Mouse (Mus musculus): ENCODE measurements around the gene Nudt3.

The Nudt3 gene

DNA sequence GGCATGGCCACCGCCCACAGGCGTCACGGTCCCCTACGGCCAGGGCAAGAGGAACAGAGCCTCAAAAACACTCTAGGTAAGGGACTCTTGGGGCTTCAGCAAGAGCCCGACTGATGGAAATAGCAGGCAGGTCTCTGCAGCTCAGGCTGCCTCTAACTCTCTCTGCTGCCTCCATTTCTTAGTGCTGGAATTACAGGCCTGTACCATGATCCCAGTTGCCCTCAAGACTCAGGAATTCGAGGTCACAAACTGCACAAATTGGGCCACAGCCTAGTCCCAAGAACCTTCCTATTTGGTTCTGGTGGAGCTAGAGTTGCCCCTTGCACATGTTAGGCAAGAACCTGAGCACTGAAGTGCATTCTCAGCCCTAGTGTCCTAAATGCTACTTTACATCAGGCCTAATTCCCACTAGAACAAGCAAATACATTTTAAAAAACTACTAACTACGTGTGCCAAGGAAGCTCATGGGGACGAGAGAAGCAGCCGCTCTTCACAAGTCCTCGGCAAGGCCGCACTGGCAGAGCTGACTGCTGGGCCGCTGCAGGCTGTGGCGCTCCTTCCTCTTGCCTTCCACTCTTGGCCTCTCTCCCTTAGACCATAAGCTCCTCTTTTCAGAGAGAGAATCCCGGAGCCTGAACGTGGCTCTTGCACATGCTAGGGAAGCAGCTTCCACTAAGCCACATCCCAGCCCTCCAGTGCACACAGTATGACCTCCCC is 27.5 kb downstream of the Nudt3 start:
- no peak for DNase-seq

DNA sequence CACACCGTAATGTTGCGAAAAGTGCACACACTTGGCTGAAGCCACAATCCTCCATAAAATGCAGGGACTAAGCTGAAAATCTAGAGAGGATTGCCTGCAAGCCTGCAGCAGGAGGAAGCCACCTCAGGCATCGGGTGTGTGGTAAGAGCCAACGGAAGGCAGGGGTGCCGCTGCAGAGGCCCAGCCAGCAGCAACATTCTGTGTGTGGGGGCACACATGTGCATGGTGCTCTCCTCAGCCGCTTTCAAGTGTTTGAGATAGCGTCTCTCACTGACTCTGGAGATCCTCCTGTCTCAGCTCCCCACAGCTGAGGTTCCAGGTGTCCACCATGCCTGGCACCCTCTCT is 30.8 kb downstream of the Nudt3 start:
- DNase-seq, result no peak

DNA sequence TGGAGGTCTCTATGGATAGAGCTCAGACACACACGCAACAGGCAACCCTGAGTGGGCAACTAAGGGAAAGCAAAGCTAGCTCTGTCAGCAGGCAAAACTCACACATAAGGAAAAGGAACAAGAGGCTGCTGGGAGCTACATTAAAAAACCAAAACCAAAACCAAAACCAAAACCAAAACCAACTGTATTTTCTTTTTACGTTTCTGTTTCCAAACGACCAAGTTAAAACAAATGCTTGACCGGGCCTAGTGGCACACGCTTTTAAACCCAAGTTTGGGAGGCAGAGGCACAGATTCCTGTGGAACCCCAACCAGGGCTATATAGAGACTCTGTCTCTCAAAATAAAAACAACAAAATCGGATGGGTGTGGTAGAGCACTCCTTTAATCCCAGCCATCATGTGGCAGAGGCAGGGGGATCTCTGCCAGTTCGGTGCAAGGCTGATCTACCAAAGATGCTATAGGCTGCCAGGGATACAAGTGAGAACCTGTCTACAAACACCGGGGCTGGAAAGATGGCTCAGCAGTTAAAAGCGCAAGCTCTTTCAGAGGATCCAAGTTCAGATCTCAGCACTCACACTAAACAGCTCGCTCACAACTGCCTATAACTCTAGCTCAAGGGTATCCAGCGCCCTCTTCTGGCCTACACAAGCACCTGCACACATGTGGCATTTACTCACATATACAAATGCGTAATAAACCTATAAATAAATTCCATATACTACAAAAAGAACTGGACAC is 31.3 kb downstream of the Nudt3 start:
- no peak for DNase-seq

DNA sequence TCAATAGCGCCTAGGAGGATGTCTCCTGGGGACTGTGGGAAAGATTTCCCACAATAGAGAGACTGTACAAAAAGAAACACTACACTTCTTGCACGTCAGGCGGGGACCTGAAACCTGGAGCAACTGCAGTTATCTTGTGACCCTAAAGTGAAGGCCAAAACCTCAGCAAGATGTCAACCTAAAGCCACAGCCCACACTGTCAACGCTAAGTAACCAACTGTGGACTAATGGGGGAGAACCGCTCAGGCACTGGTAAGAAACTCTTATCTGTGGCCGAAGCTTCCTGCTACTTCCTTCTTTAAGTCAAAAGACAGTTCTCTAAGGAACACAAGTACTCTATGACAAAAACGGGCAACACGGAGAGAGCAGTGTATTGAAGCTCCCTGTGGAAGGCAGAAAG is 35.1 kb downstream of the Nudt3 start:
- no peak for DNase-seq

DNA sequence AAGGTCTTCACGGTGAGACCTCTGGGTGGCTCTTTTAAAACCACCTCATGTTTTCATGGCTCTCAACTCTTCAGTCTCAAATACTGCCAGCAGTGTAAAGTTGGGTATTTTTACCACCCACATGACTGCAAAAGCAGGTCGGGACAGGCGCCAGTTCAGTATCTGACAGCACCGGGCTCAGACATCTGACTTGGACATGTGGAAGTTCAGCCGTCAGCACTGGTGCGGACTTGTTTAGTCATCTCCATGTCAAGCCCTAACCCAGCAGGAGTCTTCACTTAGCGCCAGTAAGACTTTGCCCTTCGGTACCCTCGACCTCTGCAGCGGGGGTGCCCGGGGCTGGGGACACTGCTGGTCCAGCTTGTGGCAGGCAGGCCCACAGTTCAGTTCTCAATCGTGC is 36.0 kb downstream of the Nudt3 start:
- no peak for DNase-seq

DNA sequence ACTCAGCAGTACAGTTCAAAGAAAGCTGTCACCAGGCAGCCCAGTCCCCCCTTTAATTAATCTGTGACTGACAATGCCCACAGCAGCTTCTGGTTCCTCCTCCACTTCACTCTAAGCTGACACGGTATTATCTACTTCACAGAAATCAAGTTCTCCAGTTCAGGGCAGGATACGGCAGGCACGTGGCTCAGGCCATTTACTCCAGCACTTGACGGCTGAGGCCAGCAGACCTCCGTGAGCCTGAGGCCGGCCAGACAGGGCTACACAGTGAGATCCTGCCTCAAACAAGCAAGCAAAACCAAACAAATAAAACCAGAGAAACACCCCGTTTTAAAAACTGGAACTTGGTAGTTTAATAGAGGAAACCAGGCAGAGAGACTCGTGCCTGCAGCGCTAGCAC is 36.6 kb downstream of the Nudt3 start:
- no peak for DNase-seq

DNA sequence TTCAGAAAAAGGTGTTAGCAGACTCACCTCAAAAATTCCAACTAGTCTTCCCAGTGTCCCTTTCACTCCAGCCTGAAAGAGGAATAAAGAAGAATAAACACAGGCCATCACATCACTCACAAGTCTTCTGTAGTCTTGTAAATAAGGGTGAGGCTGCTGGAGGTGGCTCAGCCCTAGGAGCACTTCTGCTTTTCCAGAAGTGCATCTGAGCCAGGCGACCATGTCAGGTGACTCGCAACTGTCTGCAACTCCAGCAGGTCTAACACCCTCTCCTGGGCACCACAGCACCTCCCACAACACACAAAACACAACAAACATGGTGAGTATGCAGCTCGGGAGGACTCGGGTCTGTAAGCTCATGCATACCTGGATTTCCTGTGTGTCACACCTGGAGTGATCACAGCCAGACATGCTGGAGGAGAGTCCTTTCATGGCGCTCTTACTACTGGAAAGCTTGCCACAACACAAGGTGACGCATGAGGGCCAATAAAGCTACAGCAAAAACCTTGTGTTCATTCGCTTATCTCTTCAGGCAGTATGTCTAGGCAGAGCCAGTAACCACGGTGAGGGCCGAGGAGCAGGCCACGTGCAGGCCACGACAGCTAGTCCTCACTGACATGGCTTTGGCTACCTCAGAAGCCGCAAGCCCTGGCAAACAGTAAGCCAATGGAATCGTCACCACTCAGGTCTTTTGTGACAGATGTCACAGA is 40.0 kb downstream of the Nudt3 start:
- no peak for DNase-seq

DNA sequence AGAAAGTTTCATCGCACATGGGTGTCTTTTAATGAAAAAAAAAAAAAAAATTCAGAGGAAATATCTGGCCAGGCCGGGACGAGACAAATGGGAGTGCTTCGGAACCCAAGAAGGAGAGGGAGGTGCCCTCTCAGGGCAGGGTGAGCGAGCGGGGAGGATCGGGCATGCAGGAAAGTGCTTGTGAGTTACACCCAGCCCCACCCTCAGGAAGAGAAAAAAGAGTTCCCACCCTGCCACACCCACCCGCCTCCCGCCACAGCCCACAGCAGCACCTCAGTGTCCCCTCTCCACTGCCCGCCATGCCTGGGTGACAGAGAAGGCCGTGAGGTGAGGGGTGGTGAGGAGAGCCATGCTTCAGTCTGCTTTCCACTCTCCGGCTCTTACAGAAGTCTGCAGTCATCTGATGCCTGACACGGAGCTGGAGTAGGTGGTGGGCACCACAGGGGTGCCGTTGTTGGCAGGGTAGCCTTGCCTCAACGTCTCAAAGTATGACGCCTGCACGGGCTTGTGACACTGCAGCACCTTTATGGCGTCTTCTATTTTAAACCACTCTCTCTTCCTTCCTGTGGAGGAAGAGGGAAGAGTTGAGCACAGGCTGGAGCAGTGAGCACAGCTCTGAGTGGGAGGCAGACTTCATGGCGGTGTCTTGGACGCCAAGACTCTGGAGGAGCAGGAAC is 42.8 kb downstream of the Nudt3 start:
- DNase-seq, result no peak

DNA sequence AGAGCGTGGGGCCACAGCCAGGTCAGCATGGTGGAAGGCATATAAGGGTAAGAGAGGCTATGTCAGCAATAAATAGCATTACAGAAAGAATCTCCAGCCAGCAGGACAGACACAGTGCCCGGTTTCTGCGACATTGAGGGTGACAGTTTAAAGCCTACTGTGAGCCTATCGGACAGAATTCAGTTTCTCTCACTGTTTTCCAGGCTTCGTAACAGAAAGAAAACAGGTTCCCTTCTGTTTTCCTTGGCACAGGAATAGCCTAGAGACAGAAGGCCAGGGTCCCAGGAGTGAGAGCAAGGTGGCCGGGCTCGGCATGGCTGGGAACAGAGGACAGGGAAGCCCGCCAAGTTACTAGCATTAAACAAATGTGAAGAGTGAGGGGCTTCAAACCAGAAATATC is 43.5 kb downstream of the Nudt3 start:
- DNase-seq, result peak; percentile 73

DNA sequence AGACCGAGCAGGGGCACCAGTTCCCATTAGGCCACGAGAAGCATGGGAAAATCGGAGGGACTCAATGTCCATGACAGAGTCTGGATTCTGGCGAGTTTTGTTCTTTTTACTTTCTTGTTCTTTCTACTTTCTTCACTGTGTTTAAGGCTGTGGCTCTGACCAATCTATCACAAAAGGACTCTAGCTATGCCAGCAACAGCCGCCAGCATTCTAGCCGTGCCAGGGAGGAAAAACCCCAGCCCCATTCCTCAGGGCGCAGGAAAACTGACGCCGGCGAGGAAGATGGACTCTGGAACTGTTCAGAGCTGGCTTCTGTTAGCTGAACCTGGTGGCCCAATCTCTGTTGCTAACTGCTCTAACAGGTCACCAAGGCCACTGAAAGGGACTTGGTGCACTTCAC is 44.8 kb downstream of the Nudt3 start:
- DNase-seq, result no peak

DNA sequence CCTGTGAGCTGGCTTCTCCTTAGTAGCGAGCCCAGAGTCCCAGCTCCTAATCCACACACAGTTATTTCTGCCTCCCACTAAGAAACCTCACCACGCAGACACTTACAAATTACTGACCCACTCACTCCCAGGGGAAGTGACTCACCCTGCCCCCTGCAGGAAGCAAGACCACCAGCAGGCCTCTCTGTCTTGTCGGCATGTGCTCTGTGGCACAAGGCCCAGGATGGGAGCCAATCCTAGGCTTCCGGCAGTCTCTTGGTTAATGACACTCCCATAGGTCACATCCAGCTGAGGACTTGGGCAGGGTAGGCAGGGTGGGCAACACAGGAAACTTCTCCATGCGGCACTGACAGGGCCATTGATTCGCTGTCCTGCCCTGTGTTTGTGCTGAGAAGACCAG is 45.8 kb downstream of the Nudt3 start:
- DNase-seq, result no peak

DNA sequence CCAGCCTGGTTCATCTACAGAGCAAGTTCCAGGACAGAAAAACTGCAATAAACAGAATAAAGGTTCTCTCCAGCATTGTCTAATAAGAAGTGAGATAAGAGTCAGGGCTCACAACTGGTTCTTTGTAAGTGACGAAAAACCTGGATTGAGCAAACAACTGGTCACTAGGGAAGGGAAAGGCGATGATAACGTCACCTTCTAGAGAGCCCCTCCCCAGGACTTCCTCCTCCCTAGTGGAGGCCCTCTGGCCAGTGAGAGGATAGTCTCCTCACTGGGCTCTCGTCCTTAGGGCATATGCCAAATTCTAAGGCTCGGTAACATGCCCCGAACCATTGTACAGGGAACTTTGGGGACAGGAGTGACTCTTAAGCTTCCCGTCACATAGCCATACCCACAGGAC is 47.2 kb downstream of the Nudt3 start:
- DNase-seq, result no peak

DNA sequence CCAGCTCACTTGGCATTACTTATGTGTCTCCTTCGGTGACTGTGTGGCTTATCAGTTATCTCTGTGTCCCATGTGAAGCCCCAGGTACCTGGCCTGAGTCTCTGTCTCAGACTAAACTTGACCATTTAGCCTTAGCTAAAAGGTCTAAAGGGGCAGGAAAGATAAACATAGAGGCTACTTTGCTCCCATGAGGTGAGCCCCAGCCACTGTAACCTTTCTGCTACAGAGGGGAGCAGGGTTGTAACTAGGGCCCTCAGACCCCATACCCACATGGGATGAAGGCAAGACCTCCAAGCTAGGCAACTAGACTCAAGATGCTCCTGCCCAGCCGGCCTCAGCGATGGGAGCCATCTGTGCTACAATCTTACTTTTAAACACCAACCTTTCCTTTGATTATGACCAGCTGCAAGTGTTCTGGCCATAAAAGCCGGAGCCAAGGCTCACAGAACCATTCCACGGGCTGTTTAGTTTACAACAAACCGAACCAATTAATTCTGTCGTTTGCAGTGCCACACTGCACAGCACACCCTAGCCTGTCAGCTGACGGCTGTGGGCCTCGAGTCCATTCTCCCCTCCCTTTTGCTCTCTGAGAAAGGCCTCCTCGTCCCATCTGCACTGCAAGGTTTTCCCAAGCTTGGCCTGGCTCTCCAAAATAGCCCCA is 48.0 kb downstream of the Nudt3 start:
- DNase-seq, result no peak

DNA sequence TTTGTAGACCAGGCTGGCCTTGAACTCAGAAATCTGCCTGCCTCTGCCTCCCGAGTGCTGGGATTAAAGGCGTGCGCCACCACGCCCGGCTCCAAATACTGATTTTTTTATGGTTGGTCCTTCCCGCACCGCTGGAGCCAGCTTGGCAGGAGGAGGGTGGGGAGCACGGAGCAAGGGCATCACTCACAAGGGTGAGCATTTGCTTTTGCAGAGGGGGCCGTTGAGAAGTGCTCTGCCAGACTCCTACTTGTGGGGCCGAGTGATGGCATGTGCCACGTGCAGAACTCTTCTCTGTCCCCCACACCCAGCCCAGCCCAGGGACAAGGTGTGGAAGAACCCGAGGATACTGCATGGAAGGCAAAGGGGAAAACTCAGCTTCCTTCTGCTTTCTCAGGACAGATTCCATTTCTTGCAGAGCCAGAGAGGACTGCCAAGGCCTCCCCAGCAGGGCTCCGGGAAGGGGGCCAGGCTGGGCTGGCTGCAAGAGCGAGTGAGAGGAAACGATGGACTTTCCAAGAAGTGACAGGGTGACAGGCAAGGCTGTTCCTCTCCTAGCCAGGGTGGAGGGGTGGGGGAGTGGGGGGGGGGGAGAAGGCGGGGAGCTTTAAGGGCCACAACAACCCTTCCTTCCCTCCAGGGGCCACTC is 48.7 kb downstream of the Nudt3 start:
- DNase-seq, result peak; percentile 91

DNA sequence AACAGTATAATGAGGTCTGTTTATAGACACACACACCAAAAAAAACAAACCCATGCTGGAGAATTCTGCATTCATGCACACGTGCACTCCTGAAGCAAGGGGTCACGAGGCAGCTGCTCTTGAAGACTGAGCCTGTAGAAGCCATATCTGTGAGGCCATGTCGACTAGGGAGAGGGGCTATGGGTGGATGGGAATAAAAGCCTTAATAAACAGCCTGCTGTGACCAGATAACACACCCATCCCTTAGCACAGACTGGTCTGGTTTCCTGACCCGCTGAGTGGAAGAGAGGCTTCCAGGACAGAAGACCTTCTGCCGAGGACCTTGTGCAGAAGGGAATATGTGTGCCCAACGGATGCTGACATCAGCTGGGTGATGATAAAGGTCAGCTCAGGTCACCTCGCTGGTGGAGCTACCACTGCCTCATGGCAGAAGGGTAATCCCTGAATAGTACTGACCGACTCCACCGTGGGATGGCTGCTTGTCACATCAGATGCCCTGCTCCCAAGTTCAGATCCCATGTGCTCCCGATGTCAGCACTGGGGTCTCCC is 49.4 kb downstream of the Nudt3 start:
- DNase-seq, result no peak

DNA sequence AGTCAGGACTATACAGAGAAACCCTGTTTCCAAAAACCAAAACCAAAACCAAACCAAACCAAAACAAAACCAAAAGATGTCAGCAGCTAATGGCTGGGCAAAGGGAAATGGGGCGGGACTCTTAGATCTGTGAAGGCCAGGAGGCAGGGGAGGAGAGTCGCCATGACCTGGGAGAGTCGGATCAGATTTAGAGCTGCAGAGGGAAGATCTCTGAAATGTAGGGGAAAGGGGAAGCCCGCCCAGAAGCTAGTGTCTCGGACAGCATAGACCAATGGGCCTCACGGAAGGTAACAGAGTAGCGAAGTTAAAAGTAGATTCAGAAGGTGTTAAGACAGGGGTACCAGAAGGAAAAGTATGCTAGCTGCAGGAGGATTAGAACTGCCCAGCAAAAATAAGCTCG is 52.0 kb downstream of the Nudt3 start:
- no peak for DNase-seq

DNA sequence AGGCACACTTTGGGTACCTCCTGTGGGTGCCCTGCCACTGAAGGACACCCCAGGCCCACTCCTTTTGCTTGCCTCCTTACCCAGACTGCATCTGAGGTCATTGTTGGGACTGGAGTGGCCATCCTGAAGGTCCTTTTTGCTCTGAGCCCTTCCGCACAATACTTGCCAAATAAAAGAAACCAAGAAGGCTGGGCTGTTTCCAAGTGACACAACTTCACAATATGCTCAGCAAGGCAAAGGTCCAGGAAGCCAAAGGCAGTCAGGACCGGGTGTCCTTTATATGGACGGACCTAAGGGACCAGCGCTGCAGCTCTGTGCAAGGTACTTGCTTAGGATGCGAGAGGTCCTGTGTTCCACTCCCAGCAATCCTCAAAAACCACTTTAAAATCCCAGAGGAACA is 55.1 kb downstream of the Nudt3 start:
- DNase-seq, result no peak

DNA sequence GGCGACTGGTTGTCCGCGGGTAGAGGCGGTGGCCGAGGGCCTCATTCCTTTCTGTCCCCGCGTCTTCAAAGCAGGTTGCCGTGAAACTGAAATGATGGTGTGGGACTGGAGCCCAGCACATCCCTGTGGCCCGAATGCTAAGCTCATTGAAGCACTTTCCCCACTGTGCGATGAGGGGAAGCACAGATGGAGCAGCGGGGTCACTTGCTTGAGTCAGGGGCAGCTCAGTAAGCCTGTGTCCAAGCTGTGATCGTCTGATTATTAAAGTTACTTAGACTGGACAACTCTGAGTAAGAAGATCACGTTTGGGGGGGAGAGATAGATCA is 57.4 kb downstream of the Nudt3 start:
- DNase-seq, result no peak

DNA sequence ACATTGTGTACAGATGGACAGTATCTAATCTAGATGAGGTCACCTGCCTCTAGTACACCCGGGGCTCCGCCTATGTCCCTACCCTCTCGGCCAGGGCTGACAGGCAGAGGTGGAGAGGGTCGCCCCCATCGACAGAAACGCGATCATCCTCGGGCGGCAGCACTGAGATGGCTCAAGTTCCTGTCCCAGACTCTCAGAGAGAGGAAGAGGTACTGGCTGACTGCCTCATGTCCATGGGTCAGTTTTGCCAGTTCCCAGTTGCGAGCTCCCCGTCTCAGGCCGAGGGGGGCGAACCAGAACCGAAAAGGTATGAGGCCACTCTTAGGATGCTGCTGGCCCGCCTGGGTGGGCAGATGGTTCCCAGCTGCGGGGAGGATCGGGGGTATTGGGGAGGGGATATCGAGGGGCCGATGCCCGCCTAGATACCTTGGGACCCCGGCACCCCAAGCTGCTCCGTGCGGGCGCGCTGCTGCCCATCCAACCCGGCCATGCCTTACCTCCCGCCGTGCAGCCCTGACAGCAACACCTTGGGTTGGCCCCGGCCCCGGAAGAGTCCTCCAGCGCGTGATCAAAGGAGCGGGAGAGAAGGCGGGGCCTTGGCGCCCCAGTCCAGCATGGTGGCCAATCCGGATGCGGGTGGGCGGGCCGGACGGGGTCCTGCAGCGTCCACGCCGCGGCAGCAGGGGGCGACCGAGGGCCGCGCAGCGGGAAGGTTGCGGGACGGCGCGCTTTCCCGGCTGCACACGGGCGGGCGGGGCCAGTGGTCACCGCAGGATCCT is 57.9 kb downstream of the Nudt3 start, which contains the start of gene AI413582:
Gene AI413582 (minus strand): TSS at position 594 of the 779 bp plus-strand sequence.
- peak; percentile 99 for DNase-seq

DNA sequence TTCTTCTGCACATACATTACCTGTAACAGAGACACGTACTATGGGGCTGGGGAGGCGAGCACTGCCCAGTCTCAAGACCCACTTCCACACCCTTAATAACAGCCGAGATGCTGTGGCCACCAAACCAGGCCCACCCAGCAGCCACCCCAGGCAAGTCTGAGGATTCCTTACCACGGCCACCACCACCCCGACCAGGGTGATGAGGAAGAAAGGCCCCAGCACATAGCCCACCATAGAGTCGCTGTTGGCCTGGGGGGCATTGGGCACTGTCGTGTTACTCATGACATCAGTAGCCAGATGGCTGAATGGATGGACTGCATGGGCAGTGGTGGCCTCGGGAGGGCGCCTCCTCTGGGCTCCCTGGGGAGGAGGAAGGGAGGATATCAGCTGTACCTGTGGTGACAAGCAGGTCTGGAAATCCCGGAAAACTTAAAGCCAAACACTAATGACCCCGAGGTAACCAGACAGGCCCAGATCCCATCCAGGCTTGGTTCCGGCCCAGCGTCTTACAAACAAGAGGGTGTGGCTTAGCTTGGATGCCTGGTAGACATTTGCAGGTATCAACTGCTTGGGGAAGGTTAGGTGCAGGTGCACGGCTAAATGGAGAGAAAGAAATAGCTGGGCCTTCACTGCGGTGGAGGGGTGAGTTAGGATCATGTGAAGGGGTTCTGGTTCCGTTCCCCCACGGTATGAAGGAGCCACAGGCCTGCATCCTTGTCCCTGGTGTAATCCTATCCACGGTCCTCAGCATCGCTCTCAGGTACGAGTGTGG is 58.7 kb downstream of the Nudt3 start:
- no peak for DNase-seq

DNA sequence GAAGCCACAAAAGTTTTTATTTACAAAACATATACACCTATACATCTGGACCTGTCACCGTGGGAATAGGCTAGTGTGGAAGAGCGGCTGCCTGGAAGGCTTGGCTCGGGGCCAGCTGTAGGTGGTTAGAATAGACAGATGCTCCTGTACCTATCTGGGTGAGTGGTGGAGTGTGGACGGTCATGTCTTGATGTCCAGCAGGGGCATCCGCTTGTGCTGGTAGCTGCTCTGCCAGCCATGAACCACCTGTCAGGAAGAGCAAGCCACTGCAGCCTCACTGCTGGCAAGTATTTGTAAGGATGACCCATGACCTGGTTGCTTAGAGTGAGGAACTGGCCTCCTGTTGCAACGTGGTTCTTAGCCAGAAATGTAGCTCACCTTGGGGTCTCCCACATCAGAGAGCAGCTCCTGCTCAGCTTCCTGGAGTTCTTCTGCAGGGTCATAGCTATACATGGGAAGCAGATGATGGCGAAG is 59.5 kb downstream of the Nudt3 start:
- no peak for DNase-seq
